Mouse (Mus musculus): ENCODE measurements around the gene Vangl1. TPM values are rescaled to one million over a fixed set of nuclear protein-coding genes. Genes with fewer than 3 reads are reported as not detected.

The Vangl1 gene
- 6.2 and 7.7 TPM in 2 replicates for polyA plus RNA-seq (2012; rRNA removed)

- Histone ChIP-seq H3K27me3 (ENCODE audit: control insufficient read depth, insufficient read depth, low read length) (no peaks in the 10 kb centered on the region; the same call in 1 of the 2 replicates), H3K36me3 (ENCODE audit: control insufficient read depth, insufficient read depth, low read length) (no peaks in the 10 kb centered on the region), H3K4me1 (ENCODE audit: control insufficient read depth, insufficient read depth, insufficient read length, low read length) (no peaks in the 10 kb centered on the region; the same call in 1 of the 2 replicates), H3K27ac (ENCODE audit: insufficient read depth, low read depth, low read length) (0 out of 2 replicates have a peak within 1 kb of the TSS, but pooled peaks have one; percentile 13), H3K4me3 (ENCODE audit: low read depth, low read length) (peak within 1 kb of the TSS; percentile 81)
- TF ChIP-seq CTCF (IDR thresholded peaks at IDR 0.05; ENCODE audit: extremely low read depth, insufficient read length, insufficient replicate concordance, low read depth, low read length) (no peak), POLR2A (IDR thresholded peaks at IDR 0.05; ENCODE audit: low read depth, low read length) (no peak)
- 2% methylated on average over 90 of the region's 95 CpGs for WGBS
These were observed at the start of gene Vangl1 for GRCm38 (mm10) chr3:102203781-102204721. TSS of gene Vangl1 (minus strand) at chr3:102204693.

GRCm38 (mm10) chr3:102253554-102253953 is 49.1 kb upstream of the Vangl1 start:
- WGBS = 67% methylated on average over 4 of the region's 4 CpGs
- Histone ChIP-seq H3K4me3 (ENCODE audit: low read depth, low read length) (no peak overlapping the region), H3K27ac (ENCODE audit: insufficient read depth, low read depth, low read length) (no peak overlapping the region), H3K4me1 (ENCODE audit: control insufficient read depth, insufficient read depth, insufficient read length, low read length) (no peaks in the 10 kb centered on the region), H3K36me3 (ENCODE audit: control insufficient read depth, insufficient read depth, low read length) (no peaks in the 10 kb centered on the region), H3K27me3 (ENCODE audit: control insufficient read depth, insufficient read depth, low read length) (no peaks in the 10 kb centered on the region)
- TF ChIP-seq CTCF (IDR thresholded peaks at IDR 0.05; ENCODE audit: extremely low read depth, insufficient read length, insufficient replicate concordance, low read depth, low read length) (no peak), POLR2A (IDR thresholded peaks at IDR 0.05; ENCODE audit: low read depth, low read length) (no peak)

GRCm38 (mm10) chr3:102252927-102253326 is 48.4 kb upstream of the Vangl1 start:
- 80% methylated on average over 3 of the region's 3 CpGs for WGBS
- TF ChIP-seq CTCF (IDR thresholded peaks at IDR 0.05; ENCODE audit: extremely low read depth, insufficient read length, insufficient replicate concordance, low read depth, low read length) = no peak
- TF ChIP-seq POLR2A (IDR thresholded peaks at IDR 0.05; ENCODE audit: low read depth, low read length) = no peak
- no peaks in the 10 kb centered on the region for H3K36me3 ChIP-seq (ENCODE audit: control insufficient read depth, insufficient read depth, low read length)
- H3K27ac ChIP-seq (ENCODE audit: insufficient read depth, low read depth, low read length) = no peak overlapping the region
- H3K4me3 ChIP-seq (ENCODE audit: low read depth, low read length) = no peak overlapping the region
- H3K4me1 ChIP-seq (ENCODE audit: control insufficient read depth, insufficient read depth, insufficient read length, low read length) = no peaks in the 10 kb centered on the region
- H3K27me3 ChIP-seq (ENCODE audit: control insufficient read depth, insufficient read depth, low read length) = no peaks in the 10 kb centered on the region

- Histone ChIP-seq H3K27ac (ENCODE audit: insufficient read depth, low read depth, low read length) (no peak overlapping the region), H3K36me3 (ENCODE audit: control insufficient read depth, insufficient read depth, low read length) (no peaks in the 10 kb centered on the region), H3K4me3 (ENCODE audit: low read depth, low read length) (no peak overlapping the region), H3K27me3 (ENCODE audit: control insufficient read depth, insufficient read depth, low read length) (no peaks in the 10 kb centered on the region), H3K4me1 (ENCODE audit: control insufficient read depth, insufficient read depth, insufficient read length, low read length) (no peaks in the 10 kb centered on the region)
- TF ChIP-seq CTCF (IDR thresholded peaks at IDR 0.05; ENCODE audit: extremely low read depth, insufficient read length, insufficient replicate concordance, low read depth, low read length) (no peak), POLR2A (IDR thresholded peaks at IDR 0.05; ENCODE audit: low read depth, low read length) (no peak)
- WGBS = 87% methylated on average over 3 of the region's 3 CpGs
These were observed 46.4 kb upstream of the Vangl1 start for GRCm38 (mm10) chr3:102250873-102251272.

- H3K36me3 ChIP-seq (ENCODE audit: control insufficient read depth, insufficient read depth, low read length) = no peaks in the 10 kb centered on the region
- H3K4me1 ChIP-seq (ENCODE audit: control insufficient read depth, insufficient read depth, insufficient read length, low read length) = no peaks in the 10 kb centered on the region
- 52% methylated on average over 9 of the region's 9 CpGs for WGBS
- no peak overlapping the region for H3K27ac ChIP-seq (ENCODE audit: insufficient read depth, low read depth, low read length)
- no peak overlapping the region for H3K4me3 ChIP-seq (ENCODE audit: low read depth, low read length)
- no peak for TF ChIP-seq POLR2A (IDR thresholded peaks at IDR 0.05; ENCODE audit: low read depth, low read length)
- TF ChIP-seq CTCF (IDR thresholded peaks at IDR 0.05; ENCODE audit: extremely low read depth, insufficient read length, insufficient replicate concordance, low read depth, low read length) = peak; percentile 46; the same call in 1 of the 2 replicates
- H3K27me3 ChIP-seq (ENCODE audit: control insufficient read depth, insufficient read depth, low read length) = no peaks in the 10 kb centered on the region
These were observed 45.0 kb upstream of the Vangl1 start for GRCm38 (mm10) chr3:102249401-102249991.

- TF ChIP-seq CTCF (IDR thresholded peaks at IDR 0.05; ENCODE audit: extremely low read depth, insufficient read length, insufficient replicate concordance, low read depth, low read length) (no peak), POLR2A (IDR thresholded peaks at IDR 0.05; ENCODE audit: low read depth, low read length) (no peak)
- Histone ChIP-seq H3K36me3 (ENCODE audit: control insufficient read depth, insufficient read depth, low read length) (no peaks in the 10 kb centered on the region), H3K4me3 (ENCODE audit: low read depth, low read length) (no peak overlapping the region), H3K4me1 (ENCODE audit: control insufficient read depth, insufficient read depth, insufficient read length, low read length) (no peaks in the 10 kb centered on the region), H3K27ac (ENCODE audit: insufficient read depth, low read depth, low read length) (no peak overlapping the region), H3K27me3 (ENCODE audit: control insufficient read depth, insufficient read depth, low read length) (no peaks in the 10 kb centered on the region)
- 72% methylated on average over 3 of the region's 3 CpGs for WGBS
These were observed 40.1 kb upstream of the Vangl1 start for GRCm38 (mm10) chr3:102244601-102245000.

GRCm38 (mm10) chr3:102242854-102243253 is 38.4 kb upstream of the Vangl1 start:
- no peaks in the 10 kb centered on the region for H3K27me3 ChIP-seq (ENCODE audit: control insufficient read depth, insufficient read depth, low read length)
- no peaks in the 10 kb centered on the region for H3K4me1 ChIP-seq (ENCODE audit: control insufficient read depth, insufficient read depth, insufficient read length, low read length)
- H3K4me3 ChIP-seq (ENCODE audit: low read depth, low read length) = no peak overlapping the region
- no peaks in the 10 kb centered on the region for H3K36me3 ChIP-seq (ENCODE audit: control insufficient read depth, insufficient read depth, low read length)
- 38% methylated on average over 5 of the region's 5 CpGs for WGBS
- no peak overlapping the region for H3K27ac ChIP-seq (ENCODE audit: insufficient read depth, low read depth, low read length)
- TF ChIP-seq CTCF (IDR thresholded peaks at IDR 0.05; ENCODE audit: extremely low read depth, insufficient read length, insufficient replicate concordance, low read depth, low read length) = no peak
- no peak for TF ChIP-seq POLR2A (IDR thresholded peaks at IDR 0.05; ENCODE audit: low read depth, low read length)
